Mouse (Mus musculus): Measurements from ENCODE around the gene Serpini2. TPM values are rescaled to one million over a fixed set of nuclear protein-coding genes. Genes with fewer than 3 reads are reported as not detected.

Gene Serpini2
- polyA plus RNA-seq, 1 experiment from 2014 or later = 54.8 TPM

Other genes with a start within 250 kb of the Serpini2 start
- 0.10 and 0.11 TPM in 2 replicates for gene Zbbx, start 105.0 kb downstream of the Serpini2 start, polyA plus RNA-seq (2015; fragmentation: Nextera tagmentation; extraction: Ambion mirVana)
- gene Wdr49, start 212.1 kb upstream of the Serpini2 start, polyA plus RNA-seq (2015; fragmentation: Nextera tagmentation; extraction: Ambion mirVana) = not detected in 2 replicates